Mouse (Mus musculus): ENCODE measurements around the gene Tnfsf13.

DNA sequence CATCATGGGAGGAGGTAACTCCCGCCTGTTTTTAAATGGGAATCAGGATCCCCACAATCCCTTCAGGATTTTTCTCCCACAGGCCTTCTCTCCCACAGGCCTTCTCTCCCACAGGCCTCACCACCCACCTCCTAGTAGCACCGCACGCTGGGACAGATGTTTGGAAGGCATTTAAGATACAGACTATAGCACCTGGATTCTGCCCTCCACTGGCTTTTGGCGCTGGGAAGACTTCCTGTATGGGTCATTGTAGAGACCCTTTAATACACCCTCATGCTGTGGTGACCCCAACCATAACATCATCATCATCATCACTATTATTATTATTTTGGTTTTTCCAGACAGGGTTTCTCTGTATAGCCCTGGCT, 21.9 kb upstream of the Tnfsf13 start:
- no peak for TF ChIP-seq POLR2A (IDR thresholded peaks at IDR 0.05; ENCODE audit: low read depth, low read length)
- TF ChIP-seq CTCF (IDR thresholded peaks at IDR 0.05; ENCODE audit: extremely low read depth, insufficient read length, insufficient replicate concordance, low read depth, low read length), result no peak

All from small intestine, adult 2 months (tissue).